Mouse (Mus musculus): ENCODE results near the gene Mecom. TPM values are rescaled to one million over a fixed set of nuclear protein-coding genes. Genes with fewer than 3 reads are reported as not detected.

Mecom gene
- polyA plus RNA-seq, 1 experiment = not detected

DNA sequence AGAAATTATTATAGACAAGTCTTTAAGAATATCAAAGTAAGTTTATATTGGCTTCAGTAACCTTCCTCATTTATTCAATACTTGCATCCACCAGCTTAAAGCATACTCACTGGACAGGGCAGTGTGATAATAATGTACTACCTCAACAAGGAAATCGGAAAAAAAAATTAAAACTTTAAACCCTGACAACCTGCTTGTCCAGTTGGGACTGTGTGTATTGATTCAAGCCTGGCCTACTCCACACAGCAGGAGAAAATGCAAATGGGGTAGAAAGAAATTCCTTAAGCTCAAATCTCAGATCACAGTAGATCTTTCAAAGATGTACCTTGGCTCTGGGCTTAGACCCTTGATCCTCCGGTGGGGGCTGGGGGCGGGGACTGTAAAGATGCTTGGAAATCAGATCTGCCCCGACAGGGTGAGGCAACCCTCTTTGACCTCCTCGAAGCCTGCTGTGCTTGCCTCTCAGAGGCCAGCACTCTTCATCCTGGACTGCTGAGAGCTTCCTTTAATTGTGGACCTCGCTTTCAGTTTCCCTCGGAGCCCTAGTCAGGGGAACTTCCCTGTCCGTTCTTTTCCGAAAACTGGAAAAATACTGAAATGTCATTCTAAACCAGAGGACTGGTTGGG is 49.5 kb downstream of the Mecom start:
- H3K9me3 ChIP-seq = peaks cover 3% of the 10 kb centered on the region
- no peak for TF ChIP-seq FLI1 (IDR thresholded peaks at IDR 0.05; ENCODE audit: low read length)
- no peak for TF ChIP-seq GATA1 (IDR thresholded peaks at IDR 0.05; ENCODE audit: borderline replicate concordance, low read length)
- H3K36me3 ChIP-seq (replicated peaks; ENCODE audit: low read length) = no peaks in the 10 kb centered on the region
- no peak overlapping the region for H3K4me3 ChIP-seq (replicated peaks)
- H3K4me1 ChIP-seq = no peaks in the 10 kb centered on the region
- H3K27me3 ChIP-seq (replicated peaks) = peaks cover 4% of the 10 kb centered on the region

DNA sequence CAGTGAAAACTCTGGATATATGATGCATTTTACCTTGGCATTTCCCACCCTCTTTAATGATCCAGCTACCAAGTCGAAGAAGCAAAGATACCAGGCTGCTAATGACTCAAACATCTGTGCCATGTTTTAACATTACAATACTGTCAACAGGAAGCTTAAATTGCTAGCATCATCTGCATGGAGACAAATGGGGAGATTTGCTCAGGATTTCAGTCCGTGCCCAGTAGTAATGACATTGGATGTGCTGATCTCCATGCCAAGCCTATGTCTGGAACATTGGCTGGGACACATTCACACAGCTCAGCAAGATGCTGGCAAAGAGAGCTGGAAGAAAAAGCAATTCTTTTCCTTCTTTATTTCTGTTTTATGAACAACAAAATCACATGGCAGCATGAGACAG is 53.4 kb downstream of the Mecom start:
- Histone ChIP-seq H3K36me3 (replicated peaks; ENCODE audit: low read length) (no peaks in the 10 kb centered on the region), H3K4me3 (replicated peaks) (no peak overlapping the region), H3K4me1 (no peaks in the 10 kb centered on the region), H3K9me3 (peaks cover 10% of the 10 kb centered on the region), H3K27me3 (replicated peaks) (no peaks in the 10 kb centered on the region)
- no peak for TF ChIP-seq FLI1 (IDR thresholded peaks at IDR 0.05; ENCODE audit: low read length)
- TF ChIP-seq GATA1 (IDR thresholded peaks at IDR 0.05; ENCODE audit: borderline replicate concordance, low read length) = no peak

DNA sequence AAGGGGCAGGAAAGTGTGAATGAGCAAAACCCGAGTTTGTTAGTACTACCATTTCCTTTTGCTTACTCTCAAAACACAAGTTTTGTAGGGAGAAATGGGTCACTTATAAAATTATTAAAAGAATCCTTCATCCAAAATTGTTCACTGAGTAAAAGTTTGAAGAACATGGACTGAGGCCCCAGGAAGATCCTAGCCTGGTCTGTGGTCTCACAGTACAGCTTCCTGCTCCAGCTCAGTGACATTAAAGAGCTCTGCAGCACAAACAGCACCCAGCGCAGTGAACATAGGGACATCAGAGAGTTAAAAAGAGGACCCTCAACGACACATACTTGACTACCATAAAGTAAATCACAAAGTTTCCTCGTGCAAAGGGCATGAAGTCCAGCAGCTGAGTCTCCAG is 59.0 kb downstream of the Mecom start:
- no peak overlapping the region for H3K4me3 ChIP-seq (replicated peaks)
- no peaks in the 10 kb centered on the region for H3K27me3 ChIP-seq (replicated peaks)
- no peaks in the 10 kb centered on the region for H3K36me3 ChIP-seq (replicated peaks; ENCODE audit: low read length)
- H3K4me1 ChIP-seq = no peaks in the 10 kb centered on the region
- peaks cover 10% of the 10 kb centered on the region for H3K9me3 ChIP-seq
- TF ChIP-seq GATA1 (IDR thresholded peaks at IDR 0.05; ENCODE audit: borderline replicate concordance, low read length) (no peak), FLI1 (IDR thresholded peaks at IDR 0.05; ENCODE audit: low read length) (no peak)

DNA sequence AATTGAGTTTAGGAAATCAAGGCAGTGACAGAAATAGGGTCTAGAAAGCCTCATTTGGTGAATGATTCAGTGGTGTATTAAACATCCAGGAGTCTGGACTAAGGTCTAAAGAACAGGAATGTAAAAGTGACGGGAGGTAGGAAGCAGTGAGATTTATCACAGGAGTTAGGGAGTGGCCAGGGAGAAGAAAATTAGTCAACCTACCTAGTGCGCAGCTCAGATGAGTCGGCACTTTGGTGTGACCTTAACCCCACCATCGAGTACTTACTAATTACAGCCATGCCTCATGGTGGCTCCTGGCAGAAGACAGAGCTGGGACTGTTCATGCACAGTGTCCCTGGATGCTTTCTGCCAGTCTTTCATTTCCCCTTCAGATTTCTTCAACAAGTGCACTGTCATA is 61.4 kb downstream of the Mecom start:
- TF ChIP-seq GATA1 (IDR thresholded peaks at IDR 0.05; ENCODE audit: borderline replicate concordance, low read length) = no peak
- no peak for TF ChIP-seq FLI1 (IDR thresholded peaks at IDR 0.05; ENCODE audit: low read length)
- Histone ChIP-seq H3K4me1 (no peaks in the 10 kb centered on the region), H3K27me3 (replicated peaks) (no peaks in the 10 kb centered on the region), H3K36me3 (replicated peaks; ENCODE audit: low read length) (no peaks in the 10 kb centered on the region), H3K4me3 (replicated peaks) (no peak overlapping the region), H3K9me3 (no peaks in the 10 kb centered on the region)

DNA sequence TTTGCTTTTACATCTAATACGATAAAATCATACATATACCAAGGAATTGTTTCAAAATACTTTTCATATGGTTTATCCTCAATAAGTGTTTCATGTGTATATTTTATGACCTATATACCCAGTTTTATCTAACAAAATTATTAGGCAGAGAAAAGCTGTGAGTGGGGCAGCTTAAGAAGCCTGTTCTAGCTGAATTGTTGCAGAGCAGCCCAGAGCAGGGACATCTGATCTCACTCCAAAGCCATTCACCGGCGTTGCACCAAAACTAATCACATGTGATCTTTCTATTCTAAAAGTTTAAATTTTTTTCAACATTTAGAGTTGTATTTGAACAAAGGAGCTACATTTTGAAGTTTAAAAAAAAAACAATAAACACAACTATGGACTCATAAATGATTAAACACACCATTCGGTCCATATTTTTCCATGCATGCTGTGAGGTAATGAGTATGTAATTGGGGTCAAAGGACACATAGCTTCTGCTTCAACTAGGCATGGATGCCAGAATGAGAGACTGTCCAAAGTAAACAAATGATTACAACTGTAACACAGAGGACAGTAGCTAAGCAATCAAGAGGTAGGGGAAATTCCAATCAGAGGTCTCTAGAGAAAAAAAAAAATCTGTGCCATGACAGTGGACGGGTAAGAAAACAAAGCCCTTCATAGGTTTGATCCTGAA is 64.7 kb downstream of the Mecom start:
- no peaks in the 10 kb centered on the region for H3K27me3 ChIP-seq (replicated peaks)
- no peak overlapping the region for H3K4me3 ChIP-seq (replicated peaks)
- H3K9me3 ChIP-seq = no peaks in the 10 kb centered on the region
- H3K4me1 ChIP-seq = no peaks in the 10 kb centered on the region
- no peak for TF ChIP-seq FLI1 (IDR thresholded peaks at IDR 0.05; ENCODE audit: low read length)
- H3K36me3 ChIP-seq (replicated peaks; ENCODE audit: low read length) = no peaks in the 10 kb centered on the region

DNA sequence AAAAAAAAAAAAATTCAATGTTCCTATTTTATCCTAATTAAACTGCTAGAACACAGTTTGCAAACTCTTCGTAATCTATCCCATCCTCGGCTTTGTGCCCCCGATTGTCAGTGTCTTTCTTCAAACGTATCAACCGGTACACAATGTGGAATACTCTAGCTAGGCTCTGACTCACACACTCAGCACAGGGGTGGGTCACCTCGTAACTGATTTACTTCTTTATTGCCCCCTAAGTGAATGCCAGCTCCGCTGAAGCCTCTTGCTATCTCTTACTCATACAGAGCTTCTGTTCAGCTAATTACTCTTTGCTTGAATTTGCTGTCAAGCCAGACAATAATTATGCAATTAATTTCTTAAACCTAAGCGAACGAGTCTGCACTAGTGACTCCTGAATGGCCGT is 66.1 kb downstream of the Mecom start:
- Histone ChIP-seq H3K4me1 (no peaks in the 10 kb centered on the region), H3K9me3 (no peaks in the 10 kb centered on the region), H3K36me3 (replicated peaks; ENCODE audit: low read length) (no peaks in the 10 kb centered on the region), H3K27me3 (replicated peaks) (no peaks in the 10 kb centered on the region), H3K4me3 (replicated peaks) (no peak overlapping the region)
- TF ChIP-seq FLI1 (IDR thresholded peaks at IDR 0.05; ENCODE audit: low read length) (no peak), GATA1 (IDR thresholded peaks at IDR 0.05; ENCODE audit: borderline replicate concordance, low read length) (no peak)

DNA sequence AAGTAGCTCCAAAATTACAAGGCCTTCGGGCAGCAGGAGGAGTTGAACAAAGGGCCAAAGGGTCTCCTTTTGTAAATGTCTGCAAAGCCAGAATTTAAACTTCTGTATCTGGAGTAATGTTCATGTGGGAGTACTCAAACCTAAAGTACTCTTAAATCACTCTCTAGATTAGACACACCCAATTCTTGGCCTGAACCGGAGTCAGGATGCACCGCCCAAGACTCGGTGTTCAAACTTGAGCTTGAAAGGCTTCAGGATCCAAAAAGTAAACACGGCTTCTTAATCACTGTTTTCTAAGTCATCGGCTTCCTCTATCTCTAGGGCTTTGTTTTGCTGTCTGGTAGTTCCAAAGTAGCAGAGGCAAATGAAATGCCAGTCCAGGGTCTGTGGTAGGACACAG is 67.3 kb downstream of the Mecom start:
- no peaks in the 10 kb centered on the region for H3K9me3 ChIP-seq
- no peak overlapping the region for H3K4me3 ChIP-seq (replicated peaks)
- H3K4me1 ChIP-seq = no peaks in the 10 kb centered on the region
- peaks cover 2% of the 10 kb centered on the region for H3K27me3 ChIP-seq (replicated peaks)
- no peaks in the 10 kb centered on the region for H3K36me3 ChIP-seq (replicated peaks; ENCODE audit: low read length)
- TF ChIP-seq GATA1 (IDR thresholded peaks at IDR 0.05; ENCODE audit: borderline replicate concordance, low read length) (no peak), FLI1 (IDR thresholded peaks at IDR 0.05; ENCODE audit: low read length) (no peak)

DNA sequence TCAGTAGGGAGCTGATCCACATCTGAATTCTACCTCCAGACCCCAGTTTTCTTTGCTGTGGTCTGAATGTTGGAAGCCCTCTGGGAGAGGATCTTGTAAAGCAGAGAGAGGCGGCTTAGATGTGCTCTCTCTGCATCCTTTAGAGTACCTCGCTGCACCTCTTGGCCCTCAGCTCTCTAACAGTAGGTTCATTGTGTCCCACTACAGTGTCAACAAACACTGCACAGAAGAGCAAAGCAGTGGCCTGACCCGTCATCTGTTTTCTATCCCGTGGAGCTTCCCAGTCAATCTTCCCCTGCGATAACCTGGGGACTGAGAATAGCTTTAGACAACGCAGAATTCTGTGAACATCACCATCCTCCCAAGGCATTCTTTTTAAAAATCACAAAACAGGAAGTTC is 69.6 kb downstream of the Mecom start:
- Histone ChIP-seq H3K9me3 (no peaks in the 10 kb centered on the region), H3K27me3 (replicated peaks) (peaks cover 9% of the 10 kb centered on the region), H3K4me1 (no peaks in the 10 kb centered on the region), H3K4me3 (replicated peaks) (no peak overlapping the region), H3K36me3 (replicated peaks; ENCODE audit: low read length) (no peaks in the 10 kb centered on the region)
- TF ChIP-seq FLI1 (IDR thresholded peaks at IDR 0.05; ENCODE audit: low read length) = no peak
- TF ChIP-seq GATA1 (IDR thresholded peaks at IDR 0.05; ENCODE audit: borderline replicate concordance, low read length) = no peak

DNA sequence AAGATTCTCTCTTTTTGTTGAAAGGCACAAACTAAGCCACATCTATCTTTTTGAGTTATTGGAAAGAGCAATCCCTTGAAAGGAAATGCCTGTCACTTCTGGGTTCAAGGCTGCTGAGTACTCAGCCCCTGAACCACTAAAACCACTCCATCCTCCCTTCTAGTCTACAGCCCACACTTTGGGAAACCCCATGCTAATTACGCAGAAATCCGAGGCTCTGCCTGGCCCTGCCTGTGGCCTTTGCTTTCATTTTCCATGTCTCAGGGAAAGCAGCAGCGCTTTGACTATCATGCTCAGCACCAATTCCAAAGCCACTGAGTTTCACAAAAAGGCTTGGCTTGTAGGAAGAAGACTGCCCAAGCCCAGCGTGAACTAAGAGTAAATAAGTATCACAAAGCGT is 70.8 kb downstream of the Mecom start:
- peaks cover 9% of the 10 kb centered on the region for H3K27me3 ChIP-seq (replicated peaks)
- H3K4me1 ChIP-seq = no peaks in the 10 kb centered on the region
- no peak for TF ChIP-seq FLI1 (IDR thresholded peaks at IDR 0.05; ENCODE audit: low read length)
- TF ChIP-seq GATA1 (IDR thresholded peaks at IDR 0.05; ENCODE audit: borderline replicate concordance, low read length) = no peak
- H3K9me3 ChIP-seq = no peaks in the 10 kb centered on the region
- no peaks in the 10 kb centered on the region for H3K36me3 ChIP-seq (replicated peaks; ENCODE audit: low read length)
- H3K4me3 ChIP-seq (replicated peaks) = no peak overlapping the region

DNA sequence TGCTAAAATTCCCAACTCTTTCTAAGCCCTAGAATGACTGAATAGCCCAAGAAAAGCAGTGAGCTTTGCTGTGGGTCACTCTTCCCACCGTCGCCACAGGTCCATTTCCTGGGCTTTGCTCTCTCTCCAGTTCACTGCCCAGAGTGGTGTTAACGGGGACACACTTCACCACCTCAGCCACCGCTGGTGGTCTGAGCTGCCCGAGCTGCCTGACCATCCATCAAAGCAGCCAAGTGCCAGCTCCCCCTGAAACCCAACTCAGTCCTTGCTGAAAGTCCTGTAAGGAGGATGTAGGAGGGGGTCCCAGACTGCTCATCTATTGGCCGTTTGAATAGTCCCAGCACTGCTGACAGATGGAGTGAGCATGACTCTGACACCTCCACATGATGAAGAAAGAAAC is 72.2 kb downstream of the Mecom start:
- H3K4me1 ChIP-seq = no peaks in the 10 kb centered on the region
- no peaks in the 10 kb centered on the region for H3K36me3 ChIP-seq (replicated peaks; ENCODE audit: low read length)
- H3K27me3 ChIP-seq (replicated peaks) = peaks cover 9% of the 10 kb centered on the region
- no peak for TF ChIP-seq FLI1 (IDR thresholded peaks at IDR 0.05; ENCODE audit: low read length)
- no peak for TF ChIP-seq GATA1 (IDR thresholded peaks at IDR 0.05; ENCODE audit: borderline replicate concordance, low read length)
- H3K9me3 ChIP-seq = no peaks in the 10 kb centered on the region
- H3K4me3 ChIP-seq (replicated peaks) = no peak overlapping the region
